Mouse (Mus musculus) megakaryocyte, embryonic 14.5 days (primary cell): ENCODE data around the gene Zranb1.

Source experiments
- FLI1 ChIP-seq: IDR thresholded peaks from 2 replicates; pipeline ENCODE4 v1.6.1; 2012; ENCODE audit warnings: low read length, inconsistent platforms, mixed read lengths
- GATA1 ChIP-seq: IDR thresholded peaks from 3 replicates; pipeline ENCODE4 v1.6.1; 2012; ENCODE audit warnings: mixed read lengths, low read length, inconsistent platforms, borderline replicate concordance

- TF ChIP-seq GATA1 (no peak), FLI1 (no peak)
Observed at GRCm38 (mm10) chr7:133015416-133016070, 84.6 kb downstream of the Zranb1 start.
